Mouse (Mus musculus) spleen, adult 10 weeks (tissue): ENCODE measurements around the gene Slc25a10. TPM values are rescaled to one million over a fixed set of nuclear protein-coding genes. Genes with fewer than 3 reads are reported as not detected.

Experiments used
- polyA plus RNA-seq: library from polyadenylated mRNA; stranded (reverse); fragments of 350-450 nt; fragmentation: Illumina TruSeq; extraction: RNeasy Lipid Tissue Mini Kit (QIAGEN cat#74804); gene quantifications from one replicate; pipeline ENCODE4 v1.2.3, GENCODE M21; 2015; ENCODE audit warnings: low replicate concordance; ENCODE audit not compliant: insufficient read depth

Gene Slc25a10
- 4.4 TPM for polyA plus RNA-seq

GRCm38 (mm10) chr11:120491317-120492023 lies at the start of gene Slc25a10:
TSS of gene Slc25a10 (plus strand) at chr11:120491840.

GRCm38 (mm10) chr11:120442344-120442743 lies 49.3 kb upstream of the Slc25a10 start, which contains the start of gene Tspan10:
TSS of gene Tspan10 (plus strand) at chr11:120442644.

GRCm38 (mm10) chr11:120453306-120453705 lies 38.3 kb upstream of the Slc25a10 start, which contains the start of gene Pde6g:
TSS of gene Pde6g (minus strand) at chr11:120453500.

GRCm38 (mm10) chr11:120457772-120458751 lies 33.6 kb upstream of the Slc25a10 start, which contains the start of the genes Oxld1 and Ccdc137:
TSS of gene Oxld1 (minus strand) at chr11:120458068.
TSS of gene Ccdc137 (plus strand) at chr11:120458115.

GRCm38 (mm10) chr11:120467051-120467735 lies 24.4 kb upstream of the Slc25a10 start, which contains the start of gene Arl16:
TSS of gene Arl16 (minus strand) at chr11:120467607.

GRCm38 (mm10) chr11:120484265-120484981 lies 7.2 kb upstream of the Slc25a10 start, which contains the start of gene Mrpl12:
TSS of gene Mrpl12 (plus strand) at chr11:120484613.

GRCm38 (mm10) chr11:120530085-120530964 lies 38.7 kb downstream of the Slc25a10 start, which contains the start of gene Gcgr:
TSS of gene Gcgr (plus strand) at chr11:120530699.

Other genes starting within 250 kb of the Slc25a10 start
- gene Actg1, start 143.3 kb upstream of the Slc25a10 start, polyA plus RNA-seq: 1,508 TPM
- gene Fscn2, start 130.3 kb upstream of the Slc25a10 start, polyA plus RNA-seq: not detected
- gene Faap100, start 113.1 kb upstream of the Slc25a10 start, polyA plus RNA-seq: 1.6 TPM
- 36.3 TPM for gene Nploc4, start 54.1 kb upstream of the Slc25a10 start, polyA plus RNA-seq
- gene Tspan10, start 49.2 kb upstream of the Slc25a10 start, polyA plus RNA-seq: 2.7 TPM
- 0.39 TPM for gene Pde6g, start 38.3 kb upstream of the Slc25a10 start, polyA plus RNA-seq
- gene Oxld1, start 33.8 kb upstream of the Slc25a10 start, polyA plus RNA-seq: 4.1 TPM
- 39.8 TPM for gene Ccdc137, start 33.7 kb upstream of the Slc25a10 start, polyA plus RNA-seq
- 23.9 TPM for gene Arl16, start 24.2 kb upstream of the Slc25a10 start, polyA plus RNA-seq
- gene Mrpl12, start 7.2 kb upstream of the Slc25a10 start, polyA plus RNA-seq: 16.3 TPM
- gene Gcgr, start 38.9 kb downstream of the Slc25a10 start, polyA plus RNA-seq: not detected
- 25.6 TPM for gene Mcrip1, start 57.9 kb downstream of the Slc25a10 start, polyA plus RNA-seq
- not detected for gene Ppp1r27, start 59.3 kb downstream of the Slc25a10 start, polyA plus RNA-seq
- 169 TPM for gene P4hb, start 81.4 kb downstream of the Slc25a10 start, polyA plus RNA-seq
- gene Arhgdia, start 89.8 kb downstream of the Slc25a10 start, polyA plus RNA-seq: 169 TPM
- 65.0 TPM for gene Alyref, start 106.5 kb downstream of the Slc25a10 start, polyA plus RNA-seq
- 30.2 TPM for gene Anapc11, start 106.6 kb downstream of the Slc25a10 start, polyA plus RNA-seq
- not detected for gene Npb, start 116.6 kb downstream of the Slc25a10 start, polyA plus RNA-seq
- gene Pcyt2, start 126.1 kb downstream of the Slc25a10 start, polyA plus RNA-seq: 42.1 TPM
- gene Sirt7, start 133.4 kb downstream of the Slc25a10 start, polyA plus RNA-seq: 70.1 TPM
- 22.5 TPM for gene Mafg, start 141.8 kb downstream of the Slc25a10 start, polyA plus RNA-seq
- gene Pycr1, start 151.9 kb downstream of the Slc25a10 start, polyA plus RNA-seq: 1.8 TPM
- 0.73 TPM for gene Myadml2, start 156.3 kb downstream of the Slc25a10 start, polyA plus RNA-seq
- not detected for gene Notum, start 169.3 kb downstream of the Slc25a10 start, polyA plus RNA-seq
- gene Aspscr1, start 181.1 kb downstream of the Slc25a10 start, polyA plus RNA-seq: 22.3 TPM
- gene Cenpx, start 221.9 kb downstream of the Slc25a10 start, polyA plus RNA-seq: 28.0 TPM
- gene Lrrc45, start 222.1 kb downstream of the Slc25a10 start, polyA plus RNA-seq: 10.3 TPM
- gene Rac3, start 229.6 kb downstream of the Slc25a10 start, polyA plus RNA-seq: 1.2 TPM
- gene Dcxr, start 235.4 kb downstream of the Slc25a10 start, polyA plus RNA-seq: 7.8 TPM
- 1.7 TPM for gene Cbr2, start 240.3 kb downstream of the Slc25a10 start, polyA plus RNA-seq